Mouse (Mus musculus) neural tube, embryonic 14.5 days (tissue): ENCODE results near the gene Dus1l. TPM values are rescaled to one million over a fixed set of nuclear protein-coding genes. Genes with fewer than 3 reads are reported as not detected.
"Not testable (repeated sequence)": the region's sequence is repeated elsewhere in the genome, so short reads cannot be mapped to it uniquely, and the experiment has no call there.

Experiments
- ATAC-seq: fragments of 200-750 bp; cut with Nextera tagmentation; 2 replicates; pipeline ENCODE4 v1.8.0; 2017; ENCODE audit warnings: low read depth, mild to moderate bottlenecking, moderate TSS enrichment, moderate library complexity
- H3K27ac ChIP-seq: fragments of 300-500 bp; sonication (generic); 2 replicates; pipeline ENCODE4 v1.5.1; 2014; ENCODE audit warnings: low read depth, mild to moderate bottlenecking, control low read depth, low read length, moderate library complexity, mixed read lengths
- H3K27me3 ChIP-seq: fragments of 300-500 bp; sonication (generic); 2 replicates; pipeline ENCODE4 v1.6.1; 2014; ENCODE audit warnings: low read length; ENCODE audit not compliant: control insufficient read depth, insufficient read depth
- H3K36me3 ChIP-seq: fragments of 300-500 bp; sonication (generic); 2 replicates; pipeline ENCODE4 v1.6.1; 2014; ENCODE audit warnings: low read length, mixed read lengths; ENCODE audit not compliant: control insufficient read depth, insufficient read depth
- H3K4me1 ChIP-seq: fragments of 300-500 bp; sonication (generic); 2 replicates; pipeline ENCODE4 v1.6.1; 2014; ENCODE audit warnings: low read length; ENCODE audit not compliant: control insufficient read depth, insufficient read depth
- H3K4me2 ChIP-seq: fragments of 300-500 bp; sonication (generic); 2 replicates; pipeline ENCODE4 v1.6.1; 2014; ENCODE audit warnings: mild to moderate bottlenecking, low read depth, low read length, control low read depth
- H3K4me3 ChIP-seq: fragments of 300-500 bp; sonication (generic); 2 replicates; pipeline ENCODE4 v1.5.1; 2014; ENCODE audit warnings: low read depth, low read length, control low read depth, mixed read lengths
- H3K9ac ChIP-seq: fragments of 300-500 bp; sonication (generic); replicated peaks from 2 replicates; pipeline ENCODE4 v1.6.1; 2014; ENCODE audit warnings: low read depth, mild to moderate bottlenecking, control low read depth, low read length, mixed read lengths
- H3K9me3 ChIP-seq: fragments of 300-500 bp; sonication (generic); 2 replicates; pipeline ENCODE4 v1.6.1; 2016; ENCODE audit warnings: low read length; ENCODE audit not compliant: control insufficient read depth
- WGBS: fragments of 180-500 bp; shearing (Covaris S2); extraction: QIAGEN DNeasy Blood & Tissue Kit; methylation state at CpG from one replicate; pipeline ENCODE4 v1.1.7; 2014; 5-methylcytosine and 5-hydroxymethylcytosine counted together
- polyA plus RNA-seq: library from polyadenylated mRNA; unstranded; fragments of >200 nt; fragmentation: Nextera tagmentation; extraction: Ambion mirVana; gene quantifications from 2 replicates; pipeline ENCODE4 v1.2.1, GENCODE M21; 2014

Gene Dus1l
- polyA plus RNA-seq, 1 experiment from 2014 or later: 44.8 TPM

GRCm38 (mm10) chr11:120788460-120788859 lies 7.7 kb downstream of the Dus1l start:
- H3K27ac ChIP-seq, H3K4me2 ChIP-seq, H3K9me3 ChIP-seq, H3K9ac ChIP-seq, ATAC-seq, H3K27me3 ChIP-seq, H3K4me3 ChIP-seq: not testable (repeated sequence)
- Histone ChIP-seq H3K4me1 (peaks cover 10% of the 10 kb centered on the region; the same call in 1 of the 2 replicates), H3K36me3 (peaks cover 52% of the 10 kb centered on the region)
- WGBS: 95% methylated on average over 9 of the region's 10 CpGs

- WGBS: 38% methylated on average over 9 of the region's 9 CpGs
- Histone ChIP-seq H3K4me2 (peak overlapping the region; percentile 95), H3K9ac (peak overlapping the region; percentile 88), H3K27ac (no peak overlapping the region), H3K4me3 (peak overlapping the region; percentile 96), H3K4me1 (peaks cover 19% of the 10 kb centered on the region), H3K9me3 (no peaks in the 10 kb centered on the region), H3K27me3 (no peaks in the 10 kb centered on the region), H3K36me3 (peaks cover 27% of the 10 kb centered on the region)
- ATAC-seq: no peak
Observed at GRCm38 (mm10) chr11:120785145-120785544, 11.1 kb downstream of the Dus1l start.

- peak within 1 kb of the TSS; percentile 84 for H3K27ac ChIP-seq
- under 1% methylated on average over 81 of the region's 107 CpGs for WGBS
- H3K9ac ChIP-seq: peak within 1 kb of the TSS; percentile 88
- H3K36me3 ChIP-seq: peaks cover 20% of the 10 kb centered on the region; the same call in 1 of the 2 replicates
- no peaks in the 10 kb centered on the region for H3K27me3 ChIP-seq
- H3K4me3 ChIP-seq: peak within 1 kb of the TSS; percentile 96
- H3K9me3 ChIP-seq: no peaks in the 10 kb centered on the region
- H3K4me2 ChIP-seq: peak within 1 kb of the TSS; percentile 95
- peaks cover 19% of the 10 kb centered on the region for H3K4me1 ChIP-seq
- peak; percentile 88 for ATAC-seq
Observed at GRCm38 (mm10) chr11:120784064-120784791, 12.0 kb downstream of the Dus1l start, which contains the start of the genes Rfng and Gps1. Gene Rfng (minus strand): TSS chr11:120784207. Gene Gps1 (plus strand): TSS chr11:120784272.

DNA sequence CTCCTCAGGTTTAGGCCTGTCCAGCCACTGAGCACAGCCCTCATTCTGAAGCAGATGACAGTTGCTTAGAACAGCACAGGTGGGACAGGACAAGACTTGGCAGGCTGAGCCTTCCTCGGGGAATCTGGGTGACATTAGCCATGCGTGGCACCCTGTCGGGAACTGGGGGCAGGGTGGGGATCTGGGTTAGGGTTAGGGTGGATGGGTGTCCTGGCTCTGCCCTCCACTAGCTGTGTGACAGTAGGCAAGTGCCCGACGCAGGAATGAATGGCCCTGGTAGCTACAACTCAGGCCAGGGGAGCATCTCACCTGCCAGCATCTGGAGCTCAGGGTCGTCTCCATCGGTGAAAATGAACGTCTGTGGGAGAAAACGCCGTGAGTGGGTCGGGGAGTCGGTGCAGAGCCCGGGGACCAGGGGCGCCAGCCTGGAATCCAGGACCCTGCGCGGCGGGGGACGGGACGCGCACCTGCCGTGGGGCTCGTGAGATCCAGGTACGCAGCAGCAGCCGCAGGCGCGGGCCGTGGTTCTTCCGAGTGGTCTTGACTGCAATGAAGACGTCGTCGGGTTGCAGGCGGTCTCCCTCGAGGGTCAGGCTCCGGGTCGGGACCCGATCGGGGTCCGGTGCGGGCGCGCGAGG lies 12.7 kb downstream of the Dus1l start:
- Histone ChIP-seq H3K9me3 (no peaks in the 10 kb centered on the region), H3K4me1 (peaks cover 19% of the 10 kb centered on the region), H3K27ac (peak overlapping the region; percentile 84), H3K36me3 (peaks cover 17% of the 10 kb centered on the region; the same call in 1 of the 2 replicates), H3K4me3 (peak overlapping the region; percentile 96), H3K9ac (peak overlapping the region; percentile 88), H3K4me2 (peak overlapping the region; percentile 93), H3K27me3 (no peaks in the 10 kb centered on the region)
- peak; percentile 49; the same call in 1 of the 2 replicates for ATAC-seq
- 2% methylated on average over 37 of the region's 42 CpGs for WGBS

DNA sequence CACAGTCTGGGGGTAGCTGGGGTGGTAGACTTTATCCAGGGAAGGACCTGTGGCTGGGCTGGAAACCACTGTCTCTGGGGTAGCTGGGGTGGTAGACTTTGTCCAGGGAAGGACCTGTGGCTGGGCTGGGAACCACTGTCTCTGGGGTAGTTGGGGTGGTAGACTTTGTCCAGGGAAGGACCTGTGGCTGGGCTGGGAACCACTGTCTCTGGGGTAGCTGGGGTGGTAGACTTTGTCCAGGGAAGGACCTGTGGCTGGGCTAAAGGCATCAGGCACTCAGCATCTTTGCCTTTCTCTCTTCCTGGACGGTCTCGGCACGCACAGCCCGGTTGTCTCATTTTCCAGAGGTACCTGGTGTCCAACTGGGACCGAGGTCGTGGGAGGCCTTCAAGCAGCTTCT lies 14.8 kb downstream of the Dus1l start:
- not testable (repeated sequence) for ATAC-seq, H3K36me3 ChIP-seq, H3K4me3 ChIP-seq, H3K4me2 ChIP-seq, H3K9me3 ChIP-seq, H3K9ac ChIP-seq, H3K27ac ChIP-seq, H3K27me3 ChIP-seq
- 97% methylated on average over 6 of the region's 6 CpGs for WGBS
- H3K4me1 ChIP-seq: peaks cover 19% of the 10 kb centered on the region

DNA sequence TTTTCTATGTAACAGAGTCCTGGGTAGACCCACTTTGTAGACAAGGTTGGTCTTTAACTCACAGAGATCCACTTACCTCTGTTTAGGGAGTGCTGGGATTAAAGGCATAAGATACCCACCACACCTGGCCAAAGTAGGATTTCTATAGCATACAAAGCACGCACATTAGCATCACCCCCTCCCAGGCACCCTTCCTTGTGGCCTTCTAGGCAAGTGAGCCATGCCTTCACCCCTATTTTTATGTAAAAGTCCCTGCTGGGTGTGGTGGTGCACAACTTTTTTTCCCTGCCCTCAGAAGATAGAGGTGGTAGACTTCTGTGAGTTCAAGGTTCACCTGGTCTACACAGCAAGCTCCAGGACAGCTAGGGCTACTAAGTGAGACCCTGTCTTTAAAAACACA lies 16.3 kb downstream of the Dus1l start:
- 88% methylated on average over 1 of the region's 1 CpGs for WGBS
- no peak overlapping the region for H3K4me3 ChIP-seq
- H3K27ac ChIP-seq: no peak overlapping the region
- peaks cover 11% of the 10 kb centered on the region for H3K4me1 ChIP-seq
- no peak for ATAC-seq
- peaks cover 5% of the 10 kb centered on the region; the same call in 1 of the 2 replicates for H3K36me3 ChIP-seq
- no peak overlapping the region for H3K9ac ChIP-seq
- H3K27me3 ChIP-seq: no peaks in the 10 kb centered on the region
- no peak overlapping the region for H3K4me2 ChIP-seq
- H3K9me3 ChIP-seq: no peaks in the 10 kb centered on the region

GRCm38 (mm10) chr11:120777123-120777522 lies 19.1 kb downstream of the Dus1l start:
- no peak overlapping the region for H3K9ac ChIP-seq
- no peaks in the 10 kb centered on the region for H3K27me3 ChIP-seq
- H3K4me3 ChIP-seq: no peak overlapping the region
- no peaks in the 10 kb centered on the region for H3K9me3 ChIP-seq
- WGBS: 35% methylated on average over 6 of the region's 6 CpGs
- peaks cover 5% of the 10 kb centered on the region; the same call in 1 of the 2 replicates for H3K36me3 ChIP-seq
- H3K27ac ChIP-seq: no peak overlapping the region
- no peaks in the 10 kb centered on the region for H3K4me1 ChIP-seq
- no peak for ATAC-seq
- no peak overlapping the region for H3K4me2 ChIP-seq

GRCm38 (mm10) chr11:120775774-120776469 lies 20.3 kb downstream of the Dus1l start:
- no peak overlapping the region for H3K9ac ChIP-seq
- H3K27ac ChIP-seq: no peak overlapping the region
- WGBS: 17% methylated on average over 15 of the region's 15 CpGs

More at GRCm38 (mm10) chr11:120775774-120776469, 20.3 kb downstream of the Dus1l start:
- Histone ChIP-seq H3K4me2 (no peak overlapping the region), H3K4me3 (no peak overlapping the region), H3K27me3 (no peaks in the 10 kb centered on the region), H3K36me3 (peaks cover 5% of the 10 kb centered on the region; the same call in 1 of the 2 replicates), H3K4me1 (no peaks in the 10 kb centered on the region), H3K9me3 (no peaks in the 10 kb centered on the region)
- peak; percentile 88 for ATAC-seq
